Mouse (Mus musculus): ENCODE measurements at regions not wholly inside any gene's neighbourhood (a gene's known extent, or its start where the extent isn't known, plus 50 kb on each side); places are given as distances from the start of the nearest gene placed in this dataset.

DNA sequence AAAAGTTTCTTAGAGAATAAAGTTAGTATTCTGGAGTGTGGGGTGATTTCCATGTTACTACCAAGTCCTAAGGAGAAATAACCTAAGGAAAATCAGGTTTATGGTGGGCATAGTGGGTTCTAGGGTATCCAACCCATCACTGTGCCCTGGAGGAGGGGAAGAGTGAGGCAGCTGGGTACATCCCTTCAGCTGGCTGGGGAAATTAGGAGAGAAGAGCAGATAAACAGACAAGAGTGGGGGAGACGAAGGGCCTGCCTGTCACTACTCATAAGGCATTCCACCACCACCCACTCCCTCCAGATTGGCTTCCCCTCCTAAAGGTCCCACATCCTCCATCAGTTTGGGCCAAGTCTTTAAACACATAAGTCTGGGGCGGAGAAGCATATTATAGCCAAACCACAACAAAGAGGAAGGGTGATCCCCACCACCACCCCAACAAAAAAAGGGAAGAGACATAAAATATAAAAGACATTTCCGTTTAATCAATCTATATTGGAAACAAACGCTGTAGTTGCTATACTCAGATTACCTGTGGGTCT lies 299.8 kb downstream of the Gm11361 start:
- no peak for DNase-seq

DNA sequence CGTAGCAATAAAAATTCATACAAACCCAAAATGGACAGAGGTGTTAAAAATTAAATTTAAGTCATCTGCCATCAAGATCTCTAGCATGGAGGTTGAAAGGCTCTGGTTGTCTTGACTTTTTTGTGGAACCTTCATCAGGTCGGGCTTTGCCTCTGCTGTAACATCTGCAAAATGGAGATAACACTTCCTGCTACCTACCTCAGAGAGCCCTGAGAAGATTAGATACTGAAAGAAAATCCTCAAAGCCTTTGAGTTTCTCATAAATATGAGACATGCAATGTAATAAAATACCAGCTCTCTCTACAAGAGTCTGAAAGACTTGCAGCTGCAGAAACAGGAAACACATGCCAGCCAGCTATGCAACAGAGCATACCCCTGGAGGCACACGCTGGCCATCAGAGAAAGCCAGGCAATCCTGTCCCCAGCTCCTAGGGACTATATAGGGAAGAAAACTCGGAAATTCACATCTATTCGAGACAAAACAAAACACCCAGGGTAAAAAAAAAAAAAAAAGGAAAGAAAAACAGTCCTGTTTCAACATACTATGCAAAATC lies 299.1 kb downstream of the Gm11361 start:
- peak; percentile 57 for DNase-seq

DNA sequence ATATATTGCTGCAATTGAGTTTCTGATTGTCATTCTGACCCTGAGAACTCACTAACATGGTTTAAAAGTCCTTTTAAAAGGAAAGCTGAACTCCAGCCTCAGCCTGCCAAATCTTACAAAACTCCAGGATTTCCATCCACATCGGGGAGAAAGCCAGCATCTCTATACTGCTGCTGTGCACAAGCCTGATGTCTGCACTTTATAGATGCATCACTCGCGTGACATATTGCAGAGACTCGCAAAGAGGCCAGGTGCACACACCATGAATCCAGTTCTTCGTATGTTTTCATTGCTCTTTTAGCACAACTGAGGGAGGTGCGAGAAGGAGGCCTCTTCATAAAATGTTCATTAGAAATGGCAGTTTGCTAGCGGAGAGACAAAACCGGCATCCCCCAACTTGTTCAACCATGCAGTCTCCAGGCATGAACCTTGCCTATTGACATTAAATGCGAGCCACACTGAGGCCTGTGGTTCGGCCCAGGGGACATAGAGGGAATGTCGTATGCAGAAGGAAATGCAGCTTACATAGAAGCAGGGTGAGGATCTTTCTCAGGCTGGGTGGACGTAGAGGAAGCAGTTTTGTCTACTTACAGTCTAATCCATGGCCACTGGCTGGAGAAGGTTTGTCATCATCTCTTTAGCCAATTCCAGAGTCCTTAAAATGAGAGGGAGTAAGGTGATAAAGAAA lies 297.0 kb downstream of the Gm11361 start:
- no peak for DNase-seq

- no peak for DNase-seq
Observed at GRCm38 (mm10) chr13:28552974-28553750, 295.8 kb downstream of the Gm11361 start.

- DNase-seq, result peak; percentile 78
Observed at GRCm38 (mm10) chr13:28551555-28551954, 294.2 kb downstream of the Gm11361 start.

DNA sequence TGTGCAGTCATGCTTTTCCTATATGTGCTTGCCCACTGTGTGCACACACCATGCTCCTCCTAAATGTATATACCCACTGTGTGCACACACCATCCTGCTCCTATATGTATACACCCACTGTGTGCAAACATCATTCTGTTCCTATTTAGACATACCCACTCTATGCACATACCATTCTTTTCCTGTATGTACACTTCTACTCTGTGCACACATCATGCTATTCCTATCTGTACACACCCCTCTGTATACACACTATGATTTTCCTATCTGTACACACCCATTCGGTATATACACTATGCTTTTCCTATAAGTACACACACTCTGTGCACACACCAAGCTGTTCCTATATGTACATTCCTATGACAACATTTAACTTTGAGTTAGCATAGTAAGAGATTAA lies 288.5 kb downstream of the Gm11361 start:
- no peak for DNase-seq

DNA sequence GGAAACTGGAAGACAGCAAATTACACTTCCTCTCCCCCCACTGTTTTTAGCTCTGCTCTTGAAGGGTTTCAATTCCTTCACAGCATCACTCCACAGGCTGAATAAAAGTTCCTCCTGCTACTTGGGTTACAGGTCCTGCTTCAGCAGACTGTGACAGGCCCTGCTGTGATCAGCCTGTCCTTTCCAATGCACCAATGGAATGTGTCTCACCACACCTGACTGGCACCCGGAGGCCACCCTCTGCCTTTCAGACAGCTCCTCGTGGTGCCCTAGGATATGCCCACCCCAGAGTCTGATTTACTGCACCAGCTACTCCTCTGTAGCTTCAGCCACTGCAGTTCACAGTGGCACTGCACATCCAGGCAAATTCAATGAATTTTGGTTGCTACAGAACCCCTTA lies 288.0 kb downstream of the Gm11361 start:
- no peak for DNase-seq

GRCm38 (mm10) chr13:28544819-28545180 lies 287.5 kb downstream of the Gm11361 start:
- DNase-seq, result no peak

- DNase-seq, result no peak
Observed at GRCm38 (mm10) chr13:28544003-28544818, 286.9 kb downstream of the Gm11361 start.

DNA sequence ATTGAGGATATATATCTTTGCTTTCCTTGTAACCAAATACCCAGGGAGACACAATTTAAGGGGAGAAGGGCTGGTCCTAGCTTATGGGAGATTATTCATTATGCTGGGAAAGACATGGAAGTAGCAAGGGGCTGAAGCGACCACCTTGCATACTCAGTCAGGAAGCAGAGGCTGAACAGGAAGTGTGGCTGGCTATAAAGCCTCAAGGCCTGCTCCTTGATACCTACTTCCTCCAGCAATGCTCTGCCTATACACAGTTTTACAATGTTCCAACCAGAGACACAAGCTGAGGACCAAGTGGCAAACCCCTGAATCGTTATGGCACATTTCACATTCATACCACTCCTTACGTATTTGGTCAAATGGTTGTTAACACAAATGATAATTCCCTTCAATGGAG lies 284.3 kb downstream of the Gm11361 start:
- no peak for DNase-seq

DNA sequence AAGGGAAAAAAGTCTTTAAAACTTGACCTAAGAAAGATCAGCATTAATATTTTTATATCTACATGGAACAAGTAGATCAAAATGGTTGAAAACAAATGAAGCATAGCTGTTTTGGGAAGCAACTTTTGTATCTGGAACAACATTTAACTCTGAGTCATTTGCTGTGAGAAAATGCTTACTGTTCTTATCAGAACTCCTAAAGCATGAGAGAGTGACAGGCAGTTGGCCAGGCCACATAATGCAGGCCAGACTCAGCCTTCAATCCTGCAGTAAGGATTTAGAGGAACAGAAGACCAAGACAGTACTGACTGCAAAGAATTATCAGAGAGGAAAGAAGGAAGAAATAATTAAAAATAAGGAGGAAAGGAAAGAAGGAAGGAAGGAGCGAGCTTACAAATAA lies 275.8 kb downstream of the Gm11361 start:
- DNase-seq, result no peak

GRCm38 (mm10) chr13:28532278-28532677 lies 274.9 kb downstream of the Gm11361 start:
- DNase-seq, result peak; percentile 1

DNA sequence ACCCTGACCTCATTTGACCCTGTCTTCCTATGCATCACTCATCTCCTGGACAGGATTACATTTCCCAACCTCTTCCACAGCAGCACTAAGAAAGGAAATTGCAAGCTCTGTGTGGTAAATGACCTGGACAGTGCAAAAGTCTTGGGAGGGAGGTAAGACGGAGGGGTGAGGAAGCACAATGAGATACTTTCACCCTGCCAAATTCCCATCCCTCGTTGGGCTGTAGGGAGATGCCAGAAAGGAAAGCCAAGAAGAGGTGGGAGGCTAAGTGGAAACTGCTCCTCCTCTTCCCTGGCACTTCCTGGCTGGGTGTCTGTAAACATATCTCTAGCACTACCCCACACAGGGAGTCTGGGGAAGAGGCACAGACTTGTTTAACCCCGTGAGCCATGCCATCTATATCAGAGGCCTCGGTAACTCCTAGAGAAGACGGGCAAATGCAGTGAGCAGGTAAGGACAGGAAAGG lies 274.2 kb downstream of the Gm11361 start:
- peak; percentile 0 for DNase-seq

DNA sequence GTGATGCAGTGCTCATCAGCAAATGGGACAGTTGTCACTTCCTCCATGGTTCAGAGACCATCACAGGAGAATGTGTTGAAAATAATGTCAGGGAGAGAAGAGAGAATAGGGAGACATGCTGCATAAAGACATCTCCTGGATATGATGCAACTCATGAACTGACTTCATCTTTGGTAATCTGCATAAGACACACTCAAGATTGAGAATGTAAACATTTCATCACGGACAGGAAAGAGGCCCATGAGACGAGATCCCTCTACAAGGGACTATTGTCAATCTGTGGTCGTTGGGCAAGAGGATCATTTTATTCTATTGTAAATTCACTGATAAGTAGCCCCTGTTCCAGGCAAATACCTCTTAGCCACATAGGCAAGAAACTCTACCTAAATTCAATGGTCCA lies 273.6 kb downstream of the Gm11361 start:
- peak; percentile 0 for DNase-seq

- DNase-seq, result peak; percentile 1
Observed at GRCm38 (mm10) chr13:28528898-28529511, 271.7 kb downstream of the Gm11361 start.

- DNase-seq, result peak; percentile 2
Observed at GRCm38 (mm10) chr13:28526299-28526698, 269.0 kb downstream of the Gm11361 start.

GRCm38 (mm10) chr13:28524411-28524810 lies 267.1 kb downstream of the Gm11361 start:
- no peak for DNase-seq

- DNase-seq, result no peak
Observed at GRCm38 (mm10) chr13:28520127-28520482, 262.8 kb downstream of the Gm11361 start.

GRCm38 (mm10) chr13:28519383-28520126 lies 262.2 kb downstream of the Gm11361 start:
- DNase-seq, result no peak

GRCm38 (mm10) chr13:28517161-28517560 lies 259.8 kb downstream of the Gm11361 start:
- DNase-seq, result peak; percentile 56

GRCm38 (mm10) chr13:28516636-28517035 lies 259.3 kb downstream of the Gm11361 start:
- DNase-seq, result peak; percentile 51

DNA sequence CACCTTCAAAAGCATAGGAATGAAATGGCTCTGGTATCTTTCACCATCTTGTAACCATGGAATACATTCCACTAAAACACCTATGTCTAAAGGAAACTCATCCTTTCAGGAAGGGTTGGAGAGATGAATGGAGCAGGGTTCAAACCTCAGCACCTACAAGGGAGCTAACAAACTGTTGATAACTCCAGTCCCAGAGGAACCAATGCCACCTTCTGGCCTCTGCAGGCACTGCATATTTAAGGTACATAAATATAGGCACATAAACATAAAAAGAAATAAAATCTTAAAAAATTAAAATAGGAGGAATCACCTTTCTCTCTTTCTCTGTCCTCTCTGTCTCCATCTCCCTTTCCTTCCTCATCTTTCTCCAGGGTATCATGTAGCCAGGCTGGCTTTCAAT lies 256.9 kb downstream of the Gm11361 start:
- DNase-seq, result peak; percentile 62

Measured in thymus, postnatal 25 days (tissue).